Mouse (Mus musculus): ENCODE results near the gene Ugt1a1.

DNA sequence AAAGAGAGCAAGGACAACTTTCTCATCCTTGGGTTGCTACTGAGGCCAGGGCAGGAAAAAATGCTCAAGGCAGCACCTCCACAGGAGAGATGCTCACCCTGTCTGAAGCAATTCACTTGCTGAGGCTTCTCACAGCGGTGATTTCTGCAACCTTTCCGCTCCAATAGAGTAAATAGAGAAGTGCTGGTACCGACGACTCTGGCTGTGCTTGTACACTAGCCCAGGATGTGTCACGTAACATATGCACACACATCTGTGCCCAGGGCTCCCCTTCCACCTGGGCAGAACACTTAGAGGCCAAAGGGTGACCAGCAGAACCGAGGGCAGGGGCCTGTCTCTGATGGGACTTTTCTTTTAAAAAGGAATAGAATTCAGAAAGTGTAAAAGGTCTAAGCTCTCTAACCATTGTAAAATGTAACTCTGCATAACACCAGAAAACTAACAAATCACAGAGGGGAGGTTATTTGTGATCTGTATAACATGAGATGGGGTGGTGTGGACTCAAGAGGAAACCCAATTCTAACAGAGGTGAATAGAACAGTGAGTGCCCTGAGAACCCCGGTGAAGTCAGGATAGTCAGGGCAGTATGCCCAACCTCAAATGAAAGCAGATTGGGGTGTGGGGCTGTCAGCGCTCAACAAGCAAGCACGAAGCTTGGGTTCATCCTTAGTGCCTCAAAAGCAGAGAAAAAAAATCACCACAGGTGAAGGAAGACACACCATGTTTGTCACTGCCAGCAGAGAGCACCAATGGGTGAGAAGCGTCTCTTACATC, 49.0 kb downstream of the Ugt1a1 start:
- TF ChIP-seq CTCF (IDR thresholded peaks at IDR 0.05; ENCODE audit: low read depth): no peak
- TF ChIP-seq EP300 (IDR thresholded peaks at IDR 0.05; ENCODE audit: low read depth): no peak
